Mouse (Mus musculus) kidney, postnatal 10 days (tissue): ENCODE results near the gene Trp53bp2.
A peak's percentile ranks its signal among the peaks of the same experiment; 100 is the strongest.

Experiments used
- DNase-seq: peaks from one replicate; pipeline ENCODE4 v3.0.0; 2021; ENCODE audit warnings: mixed read lengths

Gene Trp53bp2

GRCm38 (mm10) chr1:182502491-182503050, 93.6 kb downstream of the Trp53bp2 start:
- no peak for DNase-seq

GRCm38 (mm10) chr1:182503206-182503900, 94.4 kb downstream of the Trp53bp2 start:
- no peak for DNase-seq

GRCm38 (mm10) chr1:182504223-182504622, 95.3 kb downstream of the Trp53bp2 start:
- peak; percentile 89 for DNase-seq

- DNase-seq, result no peak
Observed at GRCm38 (mm10) chr1:182505291-182505690, 96.3 kb downstream of the Trp53bp2 start.

- DNase-seq, result peak; percentile 81
Observed at GRCm38 (mm10) chr1:182506229-182506986, 97.4 kb downstream of the Trp53bp2 start.

- DNase-seq, result peak; percentile 14
Observed at GRCm38 (mm10) chr1:182509110-182509797, 100.3 kb downstream of the Trp53bp2 start.

- no peak for DNase-seq
Observed at GRCm38 (mm10) chr1:182511073-182511472, 102.1 kb downstream of the Trp53bp2 start.

- no peak for DNase-seq
Observed at GRCm38 (mm10) chr1:182511778-182512177, 102.8 kb downstream of the Trp53bp2 start.
